Mouse (Mus musculus) mature B cell (primary cell): ENCODE results near the gene Suv39h1.
"Not testable (repeated sequence)": the region's sequence is repeated elsewhere in the genome, so short reads cannot be mapped to it uniquely, and the experiment has no call there.

Source experiments
- in situ Hi-C: fragments of 300-500 bp; cut with MboI; formaldehyde crosslinking; loops from 2 replicates; pipeline ENCODE4 v1.14.3; 2019

Gene Suv39h1

DNA sequence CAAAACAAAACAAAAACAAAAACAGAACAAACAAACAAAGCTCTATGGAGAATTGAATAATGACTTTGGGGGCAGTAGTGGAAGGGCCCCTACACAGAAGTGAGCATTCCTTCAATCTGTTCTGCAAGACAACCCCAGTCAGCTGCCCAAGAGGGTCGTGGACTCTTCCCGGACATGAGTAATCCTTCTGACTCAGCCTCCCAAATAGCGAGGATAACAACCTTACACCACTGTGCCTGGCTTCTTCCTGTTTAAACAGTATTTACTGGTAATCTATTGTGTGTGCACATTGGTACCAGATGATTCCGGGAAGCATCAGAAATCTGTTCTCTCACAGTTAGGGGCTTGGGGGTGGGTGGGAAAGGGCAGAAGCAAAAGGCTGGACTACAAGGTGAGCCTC, 47.7 kb downstream of the Suv39h1 start:
- in situ Hi-C loops = no loop called here

DNA sequence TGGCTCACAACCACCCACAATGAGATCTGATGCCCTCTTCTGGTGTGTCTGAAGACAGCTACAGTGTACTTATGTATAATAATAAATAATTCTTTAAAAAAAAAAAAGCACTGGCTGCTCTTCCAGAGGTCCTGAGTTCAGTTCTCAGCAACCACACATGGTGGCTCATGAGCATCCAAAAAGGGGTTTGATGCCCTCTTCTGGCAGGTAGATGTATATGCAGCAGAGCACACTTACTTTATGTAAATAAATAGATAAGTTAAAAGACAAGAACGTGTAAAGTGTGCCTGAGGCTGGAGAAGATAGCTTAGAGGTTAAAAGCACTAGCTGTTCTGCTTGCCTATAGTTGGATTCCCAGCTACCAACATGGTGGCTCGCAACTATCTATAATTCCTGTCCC, 49.8 kb downstream of the Suv39h1 start:
- in situ Hi-C loops = no loop called here

DNA sequence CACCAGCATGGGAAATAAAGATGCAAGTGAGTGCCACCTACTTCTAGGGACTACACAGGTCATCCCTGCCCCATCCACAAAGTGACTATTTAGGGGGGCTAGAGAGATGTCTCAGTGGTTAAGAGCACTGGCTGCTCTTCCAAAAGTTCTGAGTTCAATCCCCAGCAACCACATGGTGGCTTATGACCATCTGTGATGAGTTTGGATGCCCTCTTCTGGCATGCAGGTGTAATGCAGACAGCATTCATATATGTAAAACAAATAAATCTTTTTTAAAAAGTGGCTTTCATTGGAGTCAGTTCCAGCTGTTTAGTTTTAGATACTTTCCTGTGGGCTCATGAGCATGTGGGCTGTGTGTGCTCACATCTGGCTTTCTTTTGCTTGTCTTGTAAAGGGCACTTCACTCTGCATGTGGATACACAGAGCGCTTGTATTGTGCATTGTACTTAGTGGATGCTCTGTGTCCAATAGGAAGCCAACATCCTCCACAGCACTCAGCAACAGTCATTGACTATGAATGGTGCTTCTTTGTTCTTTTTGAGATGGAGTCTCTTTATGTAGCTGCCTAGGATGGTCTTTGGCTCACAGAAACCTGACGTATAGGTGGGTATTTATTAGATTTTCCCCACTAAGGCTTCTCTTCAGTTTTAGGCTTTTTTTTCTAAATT, 54.3 kb downstream of the Suv39h1 start:
- in situ Hi-C loops = no loop called here

DNA sequence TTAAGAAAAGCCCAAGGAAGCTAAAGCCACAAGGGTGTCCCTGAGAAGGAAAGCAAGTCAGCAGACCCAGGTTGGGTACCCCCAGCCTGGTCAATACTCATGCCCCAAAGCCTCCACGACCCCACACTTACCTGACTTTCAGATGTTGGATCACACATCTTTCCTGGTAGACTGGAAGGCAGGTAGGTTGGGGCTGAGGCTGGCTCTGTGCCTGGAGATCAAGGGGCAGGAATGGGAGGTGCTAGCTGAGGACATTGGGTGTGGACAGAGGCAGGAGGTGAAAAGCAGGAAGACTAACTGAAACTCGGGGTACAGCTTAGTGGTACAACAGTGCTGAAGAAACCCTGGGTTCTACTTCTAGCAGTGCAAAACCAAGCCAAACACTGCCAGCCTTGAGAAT, 56.3 kb downstream of the Suv39h1 start, which contains the start of gene Glod5:
Gene Glod5, minus strand, starts transcription at position 207 of the 400 bp plus-strand sequence.
- in situ Hi-C loops = no loop called here

DNA sequence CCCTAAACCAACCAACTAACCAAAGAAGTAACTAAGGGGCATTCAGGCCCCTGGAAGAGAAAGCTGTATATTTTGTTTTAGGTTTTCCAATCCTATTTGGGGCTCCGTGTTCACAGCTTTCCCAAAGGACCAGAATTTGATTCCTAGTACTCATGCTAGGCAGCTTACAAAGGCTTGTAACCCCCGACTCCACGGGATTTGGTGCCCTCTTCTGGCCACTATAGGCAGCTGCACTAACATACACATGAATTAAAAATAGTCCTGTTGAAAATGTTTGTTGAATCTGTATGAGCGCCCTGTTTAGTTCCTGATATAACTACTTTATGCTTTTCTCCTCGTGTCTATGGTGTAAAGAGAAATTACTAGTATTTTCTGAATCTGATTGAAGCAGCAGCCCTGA, 57.4 kb downstream of the Suv39h1 start:
- in situ Hi-C loops = no loop called here

DNA sequence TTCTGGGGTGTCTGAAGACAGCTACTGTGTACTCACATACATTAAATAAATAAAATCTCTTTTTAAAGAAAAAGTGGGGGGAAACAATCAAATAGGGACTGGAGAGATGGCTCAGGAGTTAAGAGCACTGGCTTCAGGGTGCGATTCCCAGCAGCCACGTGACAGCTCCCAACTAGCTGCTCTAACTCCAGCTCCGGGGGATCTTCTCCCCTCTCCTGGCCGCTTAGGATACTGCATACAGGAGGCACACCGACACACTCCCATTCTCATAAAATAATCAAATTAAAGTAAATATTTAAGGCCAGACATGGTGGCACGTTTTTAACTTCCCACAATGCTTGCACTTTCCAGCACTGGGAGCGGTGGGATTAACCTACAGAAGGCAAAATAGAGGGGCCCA, 58.9 kb downstream of the Suv39h1 start:
- in situ Hi-C loops = not testable (repeated sequence)

DNA sequence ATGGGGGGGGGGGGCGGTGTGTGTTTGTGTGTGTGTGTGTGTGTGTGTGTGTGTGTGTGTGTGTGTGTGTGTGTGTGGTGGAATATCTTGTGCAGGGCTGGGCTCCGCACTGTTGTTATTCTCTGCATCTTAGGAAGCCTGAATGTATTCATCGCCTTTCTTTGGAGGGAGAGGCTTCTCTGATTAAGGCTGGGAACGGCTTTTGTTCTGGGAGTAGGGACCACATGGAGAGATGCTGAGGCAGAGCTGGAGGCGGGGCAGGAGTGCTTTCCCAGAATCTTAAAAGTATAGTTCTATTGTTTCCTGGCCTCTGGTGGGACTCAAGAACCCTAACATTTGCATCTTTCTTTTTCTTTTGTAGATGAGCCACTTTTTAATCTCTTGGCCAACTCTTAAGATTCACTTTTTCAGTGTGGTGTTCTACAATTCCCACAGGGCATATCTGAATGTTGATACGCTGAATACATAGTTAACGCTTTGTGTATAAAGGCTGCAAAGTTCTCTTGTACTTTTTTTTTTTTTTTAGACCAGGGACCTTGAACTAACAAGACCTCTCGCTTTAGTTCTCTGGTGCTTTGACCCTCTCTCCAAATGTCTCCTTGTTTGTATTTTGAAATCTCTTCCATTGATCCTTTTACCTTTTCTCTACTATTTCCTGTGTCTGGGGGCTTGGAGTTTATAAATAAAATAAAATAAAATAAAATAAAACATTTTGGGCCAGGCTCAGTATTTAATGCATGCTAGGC, 60.8 kb downstream of the Suv39h1 start:
- in situ Hi-C loops = no loop called here

DNA sequence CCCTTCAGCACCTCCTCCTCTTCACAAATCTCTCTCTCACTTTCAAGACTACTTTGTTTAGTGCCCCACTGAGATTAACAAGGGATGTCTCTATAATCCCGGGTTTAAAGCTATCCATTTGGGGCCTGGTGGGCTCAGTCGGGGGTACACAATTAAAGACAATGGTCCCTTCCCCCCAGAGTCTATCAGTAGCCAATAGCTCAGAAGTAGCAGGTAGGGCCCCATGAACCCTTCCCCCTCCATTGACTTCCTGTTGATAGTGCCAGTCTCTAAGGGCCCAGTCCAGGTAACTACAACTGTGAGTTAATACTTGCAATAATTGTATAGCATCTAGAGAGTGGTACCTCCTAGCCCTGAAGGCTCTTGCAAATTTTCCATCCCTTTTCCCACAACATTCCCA, 61.4 kb downstream of the Suv39h1 start:
- in situ Hi-C loops = no loop called here
